Mouse (Mus musculus) bone marrow, adult 2 months (tissue): Measurements from ENCODE around the gene Kcng4. TPM values are rescaled to one million over a fixed set of nuclear protein-coding genes. Genes with fewer than 3 reads are reported as not detected.

ENCODE experiments used
- H3K27ac ChIP-seq: fragments of 200-500 bp; 2 replicates; pipeline ENCODE4 v1.5.1; 2012; ENCODE audit warnings: low read depth, mild to moderate bottlenecking, control low read depth, inconsistent platforms, low read length; ENCODE audit not compliant: control insufficient read depth, poor library complexity, insufficient read depth
- H3K4me1 ChIP-seq: fragments of 200-500 bp; 2 replicates; pipeline ENCODE4 v1.6.1; 2011; ENCODE audit warnings: low read length; ENCODE audit not compliant: control insufficient read depth, insufficient read depth
- H3K4me3 ChIP-seq: fragments of 200-500 bp; replicated peaks from 2 replicates; pipeline ENCODE3; 2011; ENCODE audit warnings: mild to moderate bottlenecking, low read depth, low read length, control low read depth; ENCODE audit not compliant: control insufficient read depth
- CTCF ChIP-seq: fragments of 200-500 bp; IDR thresholded peaks from 2 replicates; pipeline ENCODE4 v1.5.1; 2011; ENCODE audit warnings: low read length, control low read depth; ENCODE audit not compliant: control insufficient read depth, insufficient read depth
- POLR2A ChIP-seq: fragments of 200-500 bp; IDR thresholded peaks from 2 replicates; pipeline ENCODE4 v1.6.1; 2011; ENCODE audit warnings: low read depth, mild to moderate bottlenecking, control low read depth, low read length, borderline replicate concordance; ENCODE audit not compliant: control insufficient read depth
- WGBS: fragments of 180-500 bp; shearing (Covaris S2); methylation state at CpG from one replicate; pipeline ENCODE4 v1.1.7; 2018; 5-methylcytosine and 5-hydroxymethylcytosine counted together
- polyA plus RNA-seq: library from polyadenylated mRNA; stranded (reverse); fragments of >200 nt; gene quantifications from 2 replicates; pipeline ENCODE4 v1.2.4, GENCODE M21; 2011; ENCODE audit warnings: low replicate concordance; ENCODE audit not compliant: missing spikeins, insufficient read depth, insufficient read length

The Kcng4 gene
- polyA plus RNA-seq, 1 experiment: not detected

- H3K4me3 ChIP-seq: no peak overlapping the region
- 84% methylated on average over 14 of the region's 14 CpGs for WGBS
- no peak for TF ChIP-seq CTCF
- no peak for TF ChIP-seq POLR2A
- no peak overlapping the region for H3K27ac ChIP-seq
- no peaks in the 10 kb centered on the region for H3K4me1 ChIP-seq
Observed at GRCm38 (mm10) chr8:119615096-119615495, 20.4 kb downstream of the Kcng4 start.

GRCm38 (mm10) chr8:119612471-119612870, 23.0 kb downstream of the Kcng4 start, which contains the start of gene Adad2:
Gene Adad2 (plus strand): TSS chr8:119612747.
- Histone ChIP-seq H3K4me3 (no peak within 1 kb of the TSS), H3K27ac (no peak within 1 kb of the TSS), H3K4me1 (no peaks in the 10 kb centered on the region)
- 80% methylated on average over 26 of the region's 26 CpGs for WGBS
- TF ChIP-seq POLR2A (no peak), CTCF (no peak)

- TF ChIP-seq CTCF: no peak
- no peak for TF ChIP-seq POLR2A
- Histone ChIP-seq H3K4me1 (peaks cover 2% of the 10 kb centered on the region; the same call in 1 of the 2 replicates), H3K4me3 (no peak overlapping the region), H3K27ac (no peak overlapping the region)
- WGBS: 60% methylated on average over 2 of the region's 2 CpGs
Observed at GRCm38 (mm10) chr8:119606224-119606623, 29.3 kb downstream of the Kcng4 start.

GRCm38 (mm10) chr8:119604996-119605395, 30.5 kb downstream of the Kcng4 start, which contains the start of gene Taf1c:
Gene Taf1c (minus strand): TSS chr8:119605222.
- peak within 1 kb of the TSS; percentile 56 for H3K27ac ChIP-seq
- peak; percentile 67; the same call in 1 of the 2 replicates for TF ChIP-seq POLR2A
- TF ChIP-seq CTCF: peak; percentile 93
- WGBS: under 1% methylated on average over 23 of the region's 23 CpGs
- peaks cover 2% of the 10 kb centered on the region; the same call in 1 of the 2 replicates for H3K4me1 ChIP-seq
- H3K4me3 ChIP-seq: peak within 1 kb of the TSS; percentile 86

- no peak for TF ChIP-seq CTCF
- TF ChIP-seq POLR2A: no peak
- H3K4me3 ChIP-seq: peak overlapping the region; percentile 86
- peaks cover 2% of the 10 kb centered on the region; the same call in 1 of the 2 replicates for H3K4me1 ChIP-seq
- H3K27ac ChIP-seq: no peak overlapping the region
- WGBS: 18% methylated on average over 12 of the region's 12 CpGs
Observed at GRCm38 (mm10) chr8:119604398-119604803, 31.1 kb downstream of the Kcng4 start.

- peaks cover 2% of the 10 kb centered on the region; the same call in 1 of the 2 replicates for H3K4me1 ChIP-seq
- TF ChIP-seq POLR2A (no peak), CTCF (no peak)
- 84% methylated on average over 4 of the region's 4 CpGs for WGBS
- no peak overlapping the region for H3K27ac ChIP-seq
- no peak overlapping the region for H3K4me3 ChIP-seq
Observed at GRCm38 (mm10) chr8:119603771-119604170, 31.7 kb downstream of the Kcng4 start.

- H3K27ac ChIP-seq: no peak overlapping the region
- TF ChIP-seq POLR2A (no peak), CTCF (no peak)
- no peaks in the 10 kb centered on the region; the same call in 1 of the 2 replicates for H3K4me1 ChIP-seq
- WGBS: 82% methylated on average over 7 of the region's 7 CpGs
- H3K4me3 ChIP-seq: no peak overlapping the region
Observed at GRCm38 (mm10) chr8:119591456-119591855, 44.0 kb downstream of the Kcng4 start.

- no peaks in the 10 kb centered on the region; the same call in 1 of the 2 replicates for H3K4me1 ChIP-seq
- TF ChIP-seq POLR2A (no peak), CTCF (no peak)
- no peak overlapping the region for H3K27ac ChIP-seq
- WGBS: 71% methylated on average over 14 of the region's 14 CpGs
- H3K4me3 ChIP-seq: no peak overlapping the region
Observed at GRCm38 (mm10) chr8:119590348-119590747, 45.1 kb downstream of the Kcng4 start.
